Mouse (Mus musculus) liver, embryonic 12.5 days (tissue): ENCODE data around the gene Capn13. TPM values are rescaled to one million over a fixed set of nuclear protein-coding genes. Genes with fewer than 3 reads are reported as not detected.

Experiments used
- ATAC-seq: fragments of 200-750 bp; cut with Nextera tagmentation; 2 replicates; pipeline ENCODE4 v1.8.0; 2017; ENCODE audit warnings: moderate number of reproducible peaks, mild to moderate bottlenecking, moderate library complexity
- H3K27ac ChIP-seq: fragments of 300-500 bp; sonication (generic); 2 replicates; pipeline ENCODE4 v1.5.1; 2016; ENCODE audit warnings: mild to moderate bottlenecking
- H3K27me3 ChIP-seq: fragments of 300-500 bp; sonication (generic); replicated peaks from 2 replicates; pipeline ENCODE4 v1.6.1; 2016; ENCODE audit warnings: mild to moderate bottlenecking, moderate library complexity
- H3K36me3 ChIP-seq: fragments of 300-500 bp; sonication (generic); 2 replicates; pipeline ENCODE4 v1.6.1; 2016; ENCODE audit warnings: mild to moderate bottlenecking, moderate library complexity
- H3K4me1 ChIP-seq: fragments of 300-500 bp; sonication (generic); 2 replicates; pipeline ENCODE4 v1.6.1; 2016
- H3K4me2 ChIP-seq: fragments of 300-500 bp; sonication (generic); 2 replicates; pipeline ENCODE4 v1.6.1; 2016; ENCODE audit warnings: mild to moderate bottlenecking, moderate library complexity
- H3K4me3 ChIP-seq: fragments of 300-500 bp; sonication (generic); 2 replicates; pipeline ENCODE4 v1.5.1; 2016; ENCODE audit warnings: mild to moderate bottlenecking, moderate library complexity
- H3K9ac ChIP-seq: fragments of 300-500 bp; sonication (generic); 2 replicates; pipeline ENCODE4 v1.6.1; 2016; ENCODE audit warnings: mild to moderate bottlenecking, moderate library complexity
- H3K9me3 ChIP-seq: fragments of 300-500 bp; sonication (generic); replicated peaks from 2 replicates; pipeline ENCODE4 v1.6.1; 2016; ENCODE audit warnings: mild to moderate bottlenecking, moderate library complexity
- WGBS: fragments of 180-500 bp; shearing (Covaris S2); methylation state at CpG from one replicate; pipeline ENCODE4 v1.1.7; 2016; ENCODE audit not compliant: insufficient replicate concordance; 5-methylcytosine and 5-hydroxymethylcytosine counted together
- polyA plus RNA-seq: library from polyadenylated mRNA; unstranded; fragments of >200 nt; fragmentation: Nextera tagmentation; extraction: Ambion mirVana; gene quantifications from 2 replicates; pipeline ENCODE4 v1.2.1, GENCODE M21; 2016

Capn13 gene
- polyA plus RNA-seq, 1 experiment from 2014 or later, result not detected

GRCm38 (mm10) chr17:73390191-73391089, 10.2 kb downstream of the Capn13 start:
- Histone ChIP-seq H3K4me2 (no peak overlapping the region), H3K36me3 (no peaks in the 10 kb centered on the region), H3K27ac (no peak overlapping the region), H3K9me3 (no peaks in the 10 kb centered on the region), H3K27me3 (no peaks in the 10 kb centered on the region), H3K4me3 (no peak overlapping the region), H3K9ac (no peak overlapping the region), H3K4me1 (no peaks in the 10 kb centered on the region)
- WGBS, result 52% methylated on average over 7 of the region's 7 CpGs
- ATAC-seq, result no peak

- 60% methylated on average over 3 of the region's 3 CpGs for WGBS
- Histone ChIP-seq H3K9me3 (no peaks in the 10 kb centered on the region), H3K36me3 (no peaks in the 10 kb centered on the region)
These were observed 11.3 kb downstream of the Capn13 start for GRCm38 (mm10) chr17:73389336-73389735.

GRCm38 (mm10) chr17:73386581-73386980, 14.1 kb downstream of the Capn13 start:
- H3K9ac ChIP-seq, result no peak overlapping the region
- no peaks in the 10 kb centered on the region for H3K36me3 ChIP-seq
- H3K4me2 ChIP-seq, result no peak overlapping the region
- WGBS, result 36% methylated on average over 2 of the region's 2 CpGs
- no peaks in the 10 kb centered on the region for H3K9me3 ChIP-seq
- ATAC-seq, result no peak
- no peak overlapping the region for H3K4me3 ChIP-seq
- H3K27ac ChIP-seq, result no peak overlapping the region
- no peaks in the 10 kb centered on the region for H3K4me1 ChIP-seq
- no peaks in the 10 kb centered on the region for H3K27me3 ChIP-seq

More at GRCm38 (mm10) chr17:73389336-73389735, 11.3 kb downstream of the Capn13 start:
- Histone ChIP-seq H3K4me1 (no peaks in the 10 kb centered on the region), H3K9ac (no peak overlapping the region), H3K27ac (no peak overlapping the region), H3K4me2 (no peak overlapping the region), H3K4me3 (no peak overlapping the region), H3K27me3 (no peaks in the 10 kb centered on the region)
- ATAC-seq, result no peak

- Histone ChIP-seq H3K4me2 (no peak overlapping the region), H3K4me3 (no peak overlapping the region), H3K4me1 (no peaks in the 10 kb centered on the region), H3K27ac (no peak overlapping the region), H3K9me3 (no peaks in the 10 kb centered on the region), H3K36me3 (no peaks in the 10 kb centered on the region), H3K9ac (no peak overlapping the region), H3K27me3 (no peaks in the 10 kb centered on the region)
- ATAC-seq, result no peak
- WGBS, result 76% methylated on average over 3 of the region's 3 CpGs
These were observed 14.7 kb downstream of the Capn13 start for GRCm38 (mm10) chr17:73385940-73386339.

GRCm38 (mm10) chr17:73382327-73383014, 18.2 kb downstream of the Capn13 start:
- H3K27me3 ChIP-seq, result no peaks in the 10 kb centered on the region
- no peak for ATAC-seq
- no peaks in the 10 kb centered on the region for H3K4me1 ChIP-seq
- no peaks in the 10 kb centered on the region for H3K36me3 ChIP-seq
- H3K4me2 ChIP-seq, result no peak overlapping the region
- no peak overlapping the region for H3K9ac ChIP-seq
- H3K27ac ChIP-seq, result no peak overlapping the region
- WGBS, result 58% methylated on average over 9 of the region's 9 CpGs
- H3K4me3 ChIP-seq, result no peak overlapping the region
- no peaks in the 10 kb centered on the region for H3K9me3 ChIP-seq

- H3K4me3 ChIP-seq, result no peak overlapping the region
- no peaks in the 10 kb centered on the region for H3K27me3 ChIP-seq
- no peaks in the 10 kb centered on the region for H3K4me1 ChIP-seq
- 78% methylated on average over 3 of the region's 3 CpGs for WGBS
- no peaks in the 10 kb centered on the region for H3K36me3 ChIP-seq
- no peak for ATAC-seq
- no peak overlapping the region for H3K9ac ChIP-seq
- H3K9me3 ChIP-seq, result no peaks in the 10 kb centered on the region
- no peak overlapping the region for H3K4me2 ChIP-seq
- H3K27ac ChIP-seq, result no peak overlapping the region
These were observed 19.0 kb downstream of the Capn13 start for GRCm38 (mm10) chr17:73381681-73382080.

- Histone ChIP-seq H3K27me3 (no peaks in the 10 kb centered on the region), H3K4me2 (no peak overlapping the region), H3K4me3 (no peak overlapping the region), H3K27ac (no peak overlapping the region), H3K9me3 (no peaks in the 10 kb centered on the region), H3K36me3 (no peaks in the 10 kb centered on the region), H3K9ac (no peak overlapping the region), H3K4me1 (no peaks in the 10 kb centered on the region)
- no peak for ATAC-seq
- 58% methylated on average over 7 of the region's 7 CpGs for WGBS
These were observed 22.7 kb downstream of the Capn13 start for GRCm38 (mm10) chr17:73377778-73378484.

GRCm38 (mm10) chr17:73367334-73367733, 33.3 kb downstream of the Capn13 start:
- Histone ChIP-seq H3K27ac (no peak overlapping the region), H3K9ac (no peak overlapping the region), H3K9me3 (0 out of 2 replicates have a peak, but pooled peaks cover 3% of the 10 kb centered on the region), H3K4me1 (no peaks in the 10 kb centered on the region), H3K4me2 (no peak overlapping the region), H3K4me3 (no peak overlapping the region), H3K36me3 (no peaks in the 10 kb centered on the region), H3K27me3 (no peaks in the 10 kb centered on the region)
- ATAC-seq, result no peak
- 79% methylated on average over 3 of the region's 3 CpGs for WGBS

- H3K9ac ChIP-seq, result no peak overlapping the region
- 67% methylated on average over 5 of the region's 5 CpGs for WGBS
- no peaks in the 10 kb centered on the region for H3K36me3 ChIP-seq
- no peak overlapping the region for H3K4me2 ChIP-seq
- H3K4me1 ChIP-seq, result no peaks in the 10 kb centered on the region
- H3K27me3 ChIP-seq, result no peaks in the 10 kb centered on the region
- H3K4me3 ChIP-seq, result no peak overlapping the region
- no peaks in the 10 kb centered on the region for H3K9me3 ChIP-seq
- H3K27ac ChIP-seq, result no peak overlapping the region
- no peak for ATAC-seq
These were observed 39.6 kb downstream of the Capn13 start for GRCm38 (mm10) chr17:73361054-73361453.

GRCm38 (mm10) chr17:73343632-73344390, 56.9 kb downstream of the Capn13 start:
- H3K9ac ChIP-seq, result no peak overlapping the region
- H3K9me3 ChIP-seq, result no peaks in the 10 kb centered on the region
- no peaks in the 10 kb centered on the region for H3K4me1 ChIP-seq
- no peaks in the 10 kb centered on the region for H3K27me3 ChIP-seq
- no peaks in the 10 kb centered on the region for H3K36me3 ChIP-seq
- no peak overlapping the region for H3K27ac ChIP-seq
- H3K4me2 ChIP-seq, result no peak overlapping the region
- 63% methylated on average over 6 of the region's 6 CpGs for WGBS
- ATAC-seq, result no peak
- no peak overlapping the region for H3K4me3 ChIP-seq

- Histone ChIP-seq H3K4me1 (no peaks in the 10 kb centered on the region), H3K27me3 (no peaks in the 10 kb centered on the region), H3K4me3 (no peak overlapping the region), H3K9ac (no peak overlapping the region), H3K4me2 (no peak overlapping the region), H3K27ac (no peak overlapping the region), H3K9me3 (no peaks in the 10 kb centered on the region), H3K36me3 (no peaks in the 10 kb centered on the region)
- ATAC-seq, result no peak
- WGBS, result 70% methylated on average over 14 of the region's 14 CpGs
These were observed 58.0 kb downstream of the Capn13 start for GRCm38 (mm10) chr17:73342673-73343072.
